Mouse (Mus musculus) cerebellum, postnatal 14 days (tissue): ENCODE results near the gene Slc46a2.

Experiments
- DNase-seq, 2 experiments: peaks; one replicate each; pipeline ENCODE4 v3.0.0; 2021; ENCODE audit warnings: mixed read lengths in 2 of 2

Gene Slc46a2

DNA sequence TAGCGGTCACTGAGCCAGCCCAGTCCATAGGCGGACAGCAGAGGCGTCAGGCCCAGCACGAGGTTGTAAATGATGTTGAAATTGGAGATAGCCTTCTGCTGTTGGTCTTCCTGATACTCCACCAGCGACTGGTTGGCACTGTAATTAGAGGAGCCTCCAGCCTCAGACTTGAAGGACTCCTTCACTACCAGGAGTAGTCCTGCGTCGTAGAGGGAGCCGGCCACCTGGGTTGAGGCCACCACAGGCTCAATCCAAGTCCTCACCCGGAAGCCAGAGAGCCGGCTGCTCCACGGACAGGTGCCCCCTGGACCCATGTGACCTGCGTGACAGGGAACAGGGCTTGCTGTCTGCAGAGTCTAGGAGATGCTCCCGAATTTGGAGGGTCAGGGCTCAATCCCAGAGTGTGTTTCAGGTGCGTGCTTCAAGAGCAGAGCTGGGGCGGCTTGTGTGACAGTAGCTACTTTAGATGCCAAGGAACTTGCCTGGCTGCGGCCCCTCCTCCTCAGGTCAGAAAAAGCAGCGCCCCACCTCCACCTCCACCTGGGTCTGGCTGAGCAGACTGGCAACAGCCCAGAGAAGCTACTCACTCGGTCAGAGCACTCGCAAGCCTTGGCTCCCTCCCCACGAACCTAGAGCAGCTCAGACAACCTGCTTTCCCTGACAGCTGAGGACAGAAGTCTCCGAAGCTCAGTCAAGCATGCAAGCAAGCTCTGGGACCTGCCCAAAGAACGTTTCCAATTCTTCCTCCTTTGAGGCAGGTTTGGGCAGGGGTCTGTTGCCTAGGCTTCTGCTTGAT, at the start of gene Slc46a2:
TSS of gene Slc46a2 (minus strand) at position 449 of the 796 bp plus-strand sequence.
- DNase-seq: peak; percentile 71 to 72

- no peak for DNase-seq
These were observed 48.8 kb upstream of the Slc46a2 start, which contains the start of gene Mup6 for GRCm38 (mm10) chr4:59963405-59964344. Mup6 (plus strand) TSS chr4:59964294.

GRCm38 (mm10) chr4:59960610-59961009, 45.8 kb upstream of the Slc46a2 start, which contains the start of gene Mup4:
Mup4 (minus strand) TSS chr4:59960710.
- DNase-seq: no peak

- DNase-seq: no peak
These were observed 22.7 kb upstream of the Slc46a2 start for GRCm38 (mm10) chr4:59937543-59937942.

- DNase-seq: peak; percentile 31 to 46
These were observed 17.8 kb upstream of the Slc46a2 start for GRCm38 (mm10) chr4:59932505-59933281.

GRCm38 (mm10) chr4:59928347-59928746, 13.5 kb upstream of the Slc46a2 start:
- DNase-seq: peak; percentile 78 to 84

- DNase-seq: no peak
These were observed 12.8 kb upstream of the Slc46a2 start for GRCm38 (mm10) chr4:59927666-59928065.

DNA sequence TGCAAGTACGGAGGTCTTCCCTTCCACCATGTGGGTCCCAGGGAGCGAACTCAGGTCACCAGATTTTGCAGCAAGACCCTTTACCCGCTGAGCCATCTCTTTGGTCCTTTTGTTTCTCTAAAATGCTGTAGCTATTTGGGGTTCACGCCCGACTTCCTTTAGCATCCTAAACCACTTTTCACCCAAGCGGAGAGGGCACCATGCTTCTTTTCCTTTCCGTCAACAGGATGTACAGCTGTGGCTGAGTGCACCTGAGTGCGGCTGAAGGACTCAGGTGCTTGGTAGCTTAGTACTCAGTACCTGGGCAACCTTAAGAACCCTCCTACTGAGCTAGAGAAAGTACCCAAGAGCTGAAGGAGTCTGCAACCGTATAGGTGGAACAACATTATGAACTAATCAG, 10.2 kb upstream of the Slc46a2 start:
- no peak for DNase-seq

DNA sequence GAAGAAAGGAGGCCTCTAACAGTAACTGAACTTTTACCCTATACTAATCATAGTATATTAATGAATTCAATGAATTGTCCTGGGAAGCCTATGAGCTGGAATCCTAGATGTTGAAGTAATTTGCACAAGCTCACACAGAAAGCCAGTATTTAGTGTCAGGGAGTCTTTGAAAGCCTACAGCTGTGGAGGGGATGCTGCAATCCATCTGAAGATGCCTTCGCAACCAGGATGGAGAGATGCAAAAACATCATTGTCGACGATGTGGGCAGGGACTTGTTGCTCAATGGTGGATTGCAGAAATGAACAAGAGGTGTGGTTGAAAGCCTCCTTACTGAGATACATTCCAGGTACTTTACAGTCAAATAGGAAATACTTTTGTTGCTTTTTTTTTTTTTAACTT, 3.1 kb upstream of the Slc46a2 start:
- no peak for DNase-seq

DNA sequence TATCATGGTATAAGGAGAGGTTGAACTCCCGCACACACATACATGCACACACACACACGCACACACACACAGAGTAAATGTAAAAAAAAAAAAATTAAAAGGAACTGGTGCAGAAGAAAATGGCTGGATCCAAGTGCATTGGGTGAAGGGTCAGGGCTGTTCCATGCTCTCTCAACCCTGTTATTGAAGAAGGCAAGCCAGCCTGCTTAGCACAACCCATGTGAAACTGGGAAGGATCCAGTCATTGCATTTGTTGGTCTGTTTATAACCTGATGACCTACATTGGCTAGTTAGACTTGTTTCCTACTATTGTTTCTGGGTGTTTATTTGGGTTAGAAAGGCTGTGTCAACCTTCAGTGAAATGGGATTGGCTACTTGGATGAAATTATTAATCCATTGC, 6.1 kb downstream of the Slc46a2 start:
- DNase-seq: no peak

GRCm38 (mm10) chr4:59907657-59908230, 7.1 kb downstream of the Slc46a2 start:
- DNase-seq: no peak

DNA sequence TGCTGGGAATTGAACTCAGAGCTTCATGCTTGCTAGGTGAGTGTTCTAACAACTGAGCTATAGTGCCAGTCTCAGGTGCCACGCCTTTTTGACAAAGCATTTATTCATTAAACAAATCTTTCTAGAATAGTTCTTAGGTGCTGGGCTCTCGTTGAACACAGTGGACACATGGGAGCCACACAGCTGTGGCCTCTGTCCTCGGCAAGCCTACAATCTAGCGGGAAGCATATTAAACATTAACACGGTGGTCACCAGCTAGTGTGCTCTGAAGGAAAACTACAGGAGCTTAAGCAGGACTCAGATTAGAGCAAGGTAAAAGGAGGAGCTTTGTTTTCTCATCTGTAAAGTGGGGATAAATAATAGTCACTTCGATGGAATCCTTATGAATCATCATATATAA, 7.8 kb downstream of the Slc46a2 start:
- DNase-seq: no peak

- peak in 1 of 2 experiments; percentile 42 for DNase-seq
These were observed 12.3 kb downstream of the Slc46a2 start for GRCm38 (mm10) chr4:59902547-59902946.

GRCm38 (mm10) chr4:59901810-59902209, 13.0 kb downstream of the Slc46a2 start:
- DNase-seq: no peak

GRCm38 (mm10) chr4:59898521-59898919, 16.3 kb downstream of the Slc46a2 start:
- no peak for DNase-seq

- DNase-seq: no peak
These were observed 16.9 kb downstream of the Slc46a2 start for GRCm38 (mm10) chr4:59897814-59898520.

GRCm38 (mm10) chr4:59896000-59896399, 18.9 kb downstream of the Slc46a2 start:
- no peak for DNase-seq

GRCm38 (mm10) chr4:59894977-59895575, 19.8 kb downstream of the Slc46a2 start:
- DNase-seq: no peak

- no peak for DNase-seq
These were observed 20.4 kb downstream of the Slc46a2 start for GRCm38 (mm10) chr4:59894415-59894814.

GRCm38 (mm10) chr4:59892731-59893130, 22.1 kb downstream of the Slc46a2 start:
- no peak for DNase-seq
